Mouse (Mus musculus) heart, postnatal 0 days (tissue): ENCODE measurements around the gene Nol12.

Source experiments
- CTCF ChIP-seq: IDR thresholded peaks from 2 replicates; pipeline ENCODE4 v1.5.1; 2016; ENCODE audit warnings: antibody characterized with exemption, control low read depth, low read depth
- EP300 ChIP-seq: IDR thresholded peaks from 2 replicates; pipeline ENCODE4 v1.6.1; 2016; ENCODE audit warnings: antibody characterized with exemption, low read depth

- TF ChIP-seq EP300 (no peak; the same call in 1 of the 2 replicates), CTCF (no peak)
Measured at GRCm38 (mm10) chr15:78934784-78935320, at the start of gene Nol12.
